Mouse (Mus musculus): ENCODE data around the gene Camkv.

Camkv gene

GRCm38 (mm10) chr9:107923021-107923420 lies 12.5 kb upstream of the Camkv start:
- in situ Hi-C loops (cut with MboI; ENCODE audit: low sequenced_read_pairs), result no loop called here

DNA sequence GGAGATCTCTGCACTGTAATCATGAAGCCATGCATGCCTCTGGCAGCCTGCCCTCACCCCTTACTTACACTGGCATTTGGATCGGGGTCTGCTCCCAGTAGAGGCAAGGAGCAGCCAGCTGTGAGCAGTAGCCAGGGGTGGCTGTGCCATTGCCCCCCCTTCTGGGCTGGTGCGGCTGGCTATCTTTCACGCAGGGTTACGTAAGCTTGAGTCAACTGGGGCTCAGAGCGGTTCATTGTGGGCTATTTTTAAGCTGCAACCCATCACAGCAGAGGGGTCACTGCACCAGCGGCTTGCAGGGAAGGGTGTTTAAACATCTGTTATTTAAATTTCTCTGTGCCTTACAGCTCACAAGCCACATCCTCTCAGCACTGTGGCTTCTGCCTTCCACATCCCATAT lies 11.5 kb upstream of the Camkv start:
- in situ Hi-C loops (cut with MboI; ENCODE audit: low sequenced_read_pairs), result no loop called here

GRCm38 (mm10) chr9:107925251-107925650 lies 10.2 kb upstream of the Camkv start:
- in situ Hi-C loops (cut with MboI; ENCODE audit: low sequenced_read_pairs), result no loop called here

GRCm38 (mm10) chr9:107926920-107927420 lies 8.5 kb upstream of the Camkv start:
- in situ Hi-C loops (cut with MboI; ENCODE audit: low sequenced_read_pairs), result no loop called here

DNA sequence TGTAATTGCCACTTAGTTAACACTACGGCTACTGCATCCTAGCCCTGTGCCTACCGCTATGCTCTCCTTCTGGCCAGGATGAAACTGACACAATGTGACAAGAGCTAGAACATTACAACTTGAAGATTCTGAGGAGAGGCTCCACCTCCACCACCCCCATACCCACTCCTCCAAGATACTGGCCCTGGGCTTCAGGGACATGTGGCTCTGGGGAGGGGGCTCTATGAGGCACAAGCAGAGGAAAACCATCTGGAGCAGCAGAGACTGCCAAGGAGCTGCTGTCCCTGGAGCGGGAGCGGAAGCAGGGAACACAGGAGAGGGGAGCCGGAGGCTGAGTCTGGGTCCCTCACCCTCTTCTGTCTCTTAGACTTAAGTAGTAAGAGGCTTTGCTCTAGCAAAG lies 7.7 kb upstream of the Camkv start:
- in situ Hi-C loops (cut with MboI; ENCODE audit: low sequenced_read_pairs), result no loop called here

GRCm38 (mm10) chr9:107928169-107928568 lies 7.3 kb upstream of the Camkv start, which contains the start of gene Actl11:
Gene Actl11 (plus strand): TSS chr9:107928469.
- in situ Hi-C loops (cut with MboI; ENCODE audit: low sequenced_read_pairs), result no loop called here

DNA sequence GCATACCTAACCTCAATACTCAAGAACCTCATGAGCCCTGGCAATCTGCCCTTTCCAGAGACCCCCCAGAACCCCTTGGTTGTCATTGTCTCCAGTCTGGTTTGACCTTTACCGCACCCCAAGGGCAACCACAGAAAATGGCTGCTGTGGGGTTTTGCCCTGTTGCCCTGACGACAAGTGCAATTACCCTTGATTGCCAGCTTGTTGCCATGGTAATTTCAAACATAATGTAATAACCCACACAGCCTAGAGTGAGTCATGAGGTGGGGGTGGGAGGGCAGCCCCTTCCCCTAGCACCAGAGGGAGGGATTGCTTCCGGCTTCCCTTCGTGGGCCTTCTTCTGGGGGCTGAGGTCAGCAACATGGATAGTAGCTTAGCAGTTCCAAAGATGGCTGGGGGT lies 3.3 kb upstream of the Camkv start:
- in situ Hi-C loops (cut with MboI; ENCODE audit: low sequenced_read_pairs), result no loop called here

GRCm38 (mm10) chr9:107934146-107934545 lies 1.3 kb upstream of the Camkv start:
- in situ Hi-C loops (cut with MboI; ENCODE audit: low sequenced_read_pairs), result no loop called here

GRCm38 (mm10) chr9:107935790-107936214 lies 328 bp downstream of the Camkv start:
- in situ Hi-C loops (cut with MboI; ENCODE audit: low sequenced_read_pairs), result no loop called here

- in situ Hi-C loops (cut with MboI; ENCODE audit: low sequenced_read_pairs), result no loop called here
These were observed 845 bp downstream of the Camkv start for GRCm38 (mm10) chr9:107936215-107936822.

DNA sequence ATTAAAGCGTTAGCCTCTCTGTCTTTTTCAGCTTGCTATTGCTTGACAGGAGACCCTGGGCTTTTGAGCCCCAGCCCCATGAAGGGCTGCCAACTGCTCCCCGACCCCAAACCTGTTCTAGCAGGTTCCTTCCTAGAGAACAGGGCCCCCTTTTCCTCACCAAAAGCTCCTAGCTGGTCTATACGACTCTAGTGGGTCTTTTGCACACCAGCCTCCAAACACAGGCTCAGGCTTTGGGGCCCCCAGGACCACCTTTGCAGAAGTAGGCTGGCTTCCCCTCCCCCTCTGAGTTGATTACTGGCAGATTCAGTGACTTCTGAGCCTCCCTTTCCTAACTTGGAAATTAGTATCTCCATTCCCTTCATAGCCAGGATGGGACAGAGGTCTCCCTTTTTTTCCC lies 1.4 kb downstream of the Camkv start:
- in situ Hi-C loops (cut with MboI; ENCODE audit: low sequenced_read_pairs), result no loop called here

DNA sequence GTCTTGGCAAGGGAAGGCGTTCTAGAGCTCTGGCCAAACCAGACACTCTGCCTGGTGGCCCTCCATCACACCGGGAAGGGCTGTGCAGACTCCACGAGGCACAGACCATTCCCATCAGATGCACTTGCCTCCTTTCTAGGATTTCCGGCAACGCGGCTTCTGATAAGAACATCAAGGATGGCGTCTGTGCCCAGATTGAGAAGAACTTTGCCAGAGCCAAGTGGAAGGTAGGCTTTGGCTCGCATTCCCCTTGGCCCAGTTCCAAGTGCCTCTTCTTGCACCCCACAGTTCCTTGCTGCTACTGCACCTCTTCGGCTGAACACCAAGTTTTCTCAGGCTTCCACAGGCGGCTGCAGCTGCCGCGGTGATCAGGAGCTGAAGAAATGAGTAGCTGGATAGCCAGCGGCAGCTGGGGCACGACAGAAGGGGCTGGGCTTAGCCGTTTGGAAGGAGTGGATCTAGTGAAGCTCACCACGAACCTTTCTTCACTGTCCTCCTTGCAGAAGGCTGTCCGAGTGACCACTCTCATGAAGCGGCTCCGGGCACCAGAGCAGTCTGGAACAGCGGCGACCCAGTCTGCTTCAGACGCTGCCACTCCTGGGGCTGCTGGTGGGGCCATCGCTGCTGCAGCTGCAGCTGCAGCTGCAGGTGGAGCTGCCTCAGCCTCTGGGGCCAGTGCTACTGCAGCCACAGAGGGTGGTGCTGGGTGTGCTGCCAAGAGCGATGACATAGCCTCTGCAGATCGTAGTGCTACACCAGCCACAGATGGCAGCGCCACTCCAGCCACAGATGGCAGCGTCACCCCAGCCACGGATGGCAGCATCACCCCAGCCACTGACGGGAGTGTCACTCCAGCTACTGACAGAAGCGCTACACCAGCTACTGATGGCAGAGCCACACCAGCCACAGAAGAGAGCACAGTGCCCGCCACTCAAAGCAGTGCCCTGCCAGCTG lies 12.0 kb downstream of the Camkv start:
- in situ Hi-C loops (cut with MboI; ENCODE audit: low sequenced_read_pairs), result no loop called here

- in situ Hi-C loops (cut with MboI; ENCODE audit: low sequenced_read_pairs), result no loop called here
These were observed 13.9 kb downstream of the Camkv start for GRCm38 (mm10) chr9:107949184-107949921.

GRCm38 (mm10) chr9:107949922-107950235 lies 14.4 kb downstream of the Camkv start, which contains the start of gene Traip:
Gene Traip (plus strand): TSS chr9:107950136.
- in situ Hi-C loops (cut with MboI; ENCODE audit: low sequenced_read_pairs), result no loop called here

DNA sequence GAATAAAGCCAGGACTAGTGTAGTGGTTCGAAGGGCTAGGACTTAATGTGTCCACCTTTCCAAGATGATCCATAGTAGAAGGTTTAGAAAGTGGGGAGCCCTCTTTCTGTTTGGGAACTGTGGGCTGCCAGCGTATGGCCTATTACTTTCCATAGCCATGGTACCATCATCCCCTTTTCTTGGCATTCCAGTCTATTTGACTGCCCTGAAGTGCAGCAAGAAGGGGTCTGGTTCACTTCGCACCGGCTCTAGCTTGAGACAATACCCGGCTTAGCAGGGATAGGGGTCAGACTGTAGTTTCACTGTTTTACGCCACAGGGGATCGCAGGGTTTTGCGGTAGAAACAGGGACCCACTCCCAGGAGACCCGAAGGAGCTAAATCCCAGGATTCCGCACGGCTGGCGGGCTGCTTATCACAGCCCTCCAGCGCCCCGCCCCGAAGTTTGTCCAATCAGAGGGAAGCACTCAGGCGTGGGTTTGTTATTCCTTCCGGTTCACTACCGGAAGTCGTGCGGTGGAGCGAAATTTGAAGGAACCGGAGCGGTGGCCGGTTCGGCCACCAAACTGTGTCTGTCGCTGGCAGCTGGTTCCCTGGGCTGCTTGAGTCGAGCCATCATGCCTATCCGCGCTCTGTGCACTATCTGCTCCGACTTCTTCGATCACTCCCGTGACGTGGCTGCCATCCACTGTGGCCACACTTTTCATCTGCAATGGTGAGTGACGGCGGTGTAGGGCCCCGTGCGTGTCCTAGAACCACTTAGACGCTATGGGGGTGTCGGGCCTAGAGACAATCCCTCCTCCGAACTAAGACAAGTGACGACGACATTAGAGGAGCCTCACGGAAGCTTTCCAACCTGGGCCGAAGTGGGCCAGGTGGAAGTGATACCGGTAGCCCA lies 15.2 kb downstream of the Camkv start:
- in situ Hi-C loops (cut with MboI; ENCODE audit: low sequenced_read_pairs), result no loop called here

DNA sequence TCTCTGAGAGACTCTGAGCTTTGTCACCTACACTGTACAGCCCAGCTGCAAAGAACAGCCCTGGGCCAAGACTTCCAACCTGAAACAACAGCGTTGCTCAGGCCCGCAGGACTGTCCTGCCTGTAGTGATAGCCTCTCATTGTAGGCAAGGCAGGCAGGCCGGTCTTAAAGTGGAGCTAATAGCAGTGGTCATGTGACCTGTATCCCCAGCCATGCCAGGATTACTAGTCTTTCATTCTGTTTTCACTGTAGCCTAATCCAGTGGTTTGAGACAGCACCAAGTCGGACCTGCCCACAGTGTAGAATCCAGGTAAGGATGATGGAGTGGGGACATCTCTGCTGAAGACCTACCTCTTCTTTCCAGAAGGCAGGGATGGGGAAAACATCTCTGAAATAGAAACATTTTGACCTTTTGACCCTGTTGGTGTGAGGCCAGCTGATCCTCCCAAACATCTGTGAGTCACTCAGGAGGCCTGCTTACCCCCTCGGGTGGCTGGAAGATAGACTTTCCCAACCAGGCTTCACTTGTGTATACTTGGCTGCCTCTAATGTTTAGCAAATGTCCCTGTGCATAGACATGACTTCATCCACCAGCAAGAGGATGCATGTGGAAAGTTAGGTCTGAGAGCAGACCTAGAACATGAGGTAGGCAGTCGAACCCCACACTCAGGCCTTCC lies 20.3 kb downstream of the Camkv start:
- in situ Hi-C loops (cut with MboI; ENCODE audit: low sequenced_read_pairs), result no loop called here

DNA sequence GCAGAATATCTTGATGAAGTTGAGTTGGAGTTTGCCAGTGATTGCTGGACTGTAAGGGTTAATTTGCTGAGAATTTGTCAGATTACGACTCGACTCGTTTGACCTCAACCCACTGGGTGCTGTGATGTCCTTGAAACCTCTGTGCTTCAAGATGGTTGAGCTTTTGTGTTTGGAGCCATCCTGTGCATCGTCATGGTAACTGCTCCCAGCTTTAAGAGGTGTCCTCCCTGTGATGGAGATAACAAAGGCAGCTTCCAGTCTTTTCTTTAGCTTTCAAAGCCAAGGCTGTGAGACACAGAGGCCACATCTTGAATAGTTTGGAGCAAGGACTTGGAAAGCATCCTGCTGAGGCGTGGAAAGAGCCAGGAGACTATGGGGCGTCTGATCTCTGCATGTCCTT lies 21.7 kb downstream of the Camkv start:
- in situ Hi-C loops (cut with MboI; ENCODE audit: low sequenced_read_pairs), result no loop called here

DNA sequence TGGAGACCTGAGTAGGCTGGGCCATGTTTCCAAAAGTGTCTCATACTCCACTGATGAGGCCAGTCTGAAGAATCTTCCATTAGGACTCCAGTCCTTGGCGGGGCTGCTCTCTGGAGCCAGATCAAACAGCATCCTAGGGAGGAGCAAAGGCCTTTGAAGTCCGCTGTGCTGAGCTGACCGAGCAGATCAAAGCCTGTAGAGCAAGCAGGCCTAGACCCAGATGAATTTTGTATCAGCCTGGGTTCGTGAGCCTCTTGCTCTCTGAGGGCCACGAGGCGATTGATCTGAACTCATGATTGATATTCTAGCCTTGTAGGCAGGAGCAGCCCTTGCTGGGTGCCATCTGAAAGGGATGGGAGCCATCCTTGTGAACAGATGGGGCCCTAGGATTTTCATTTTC lies 24.4 kb downstream of the Camkv start:
- in situ Hi-C loops (cut with MboI; ENCODE audit: low sequenced_read_pairs), result no loop called here

GRCm38 (mm10) chr9:107960928-107961327 lies 25.5 kb downstream of the Camkv start:
- in situ Hi-C loops (cut with MboI; ENCODE audit: low sequenced_read_pairs), result no loop called here

GRCm38 (mm10) chr9:107961351-107961762 lies 25.9 kb downstream of the Camkv start:
- in situ Hi-C loops (cut with MboI; ENCODE audit: low sequenced_read_pairs), result no loop called here

All from CH12F3 (cell line).